Mouse (Mus musculus): ENCODE measurements around the gene Mipep. TPM values are rescaled to one million over a fixed set of nuclear protein-coding genes. Genes with fewer than 3 reads are reported as not detected.

Mipep gene
- polyA plus RNA-seq, 1 experiment from 2014 or later, result 5.6 TPM

- ATAC-seq (no peak), DNase-seq (no peak)
- Histone ChIP-seq H3K4me1 (ENCODE audit: insufficient read depth) (0 out of 2 replicates have a peak, but pooled peaks cover 5% of the 10 kb centered on the region), H3K9ac (replicated peaks) (no peak overlapping the region), H3K9me3 (ENCODE audit: low read length) (no peaks in the 10 kb centered on the region), H3K4me3 (ENCODE audit: low read depth, low read length) (no peak overlapping the region), H3K4me2 (ENCODE audit: low read depth, low read length) (no peak overlapping the region), H3K27me3 (ENCODE audit: insufficient read depth, low read length) (no peaks in the 10 kb centered on the region), H3K36me3 (replicated peaks; ENCODE audit: insufficient read depth, low read length) (peaks cover 2% of the 10 kb centered on the region), H3K27ac (ENCODE audit: low read depth) (no peak overlapping the region)
- WGBS (ENCODE audit: insufficient replicate concordance), result 87% methylated on average over 4 of the region's 4 CpGs
- TF ChIP-seq CTCF (IDR thresholded peaks at IDR 0.05; ENCODE audit: low read depth), result no peak
- no peak for TF ChIP-seq EP300 (IDR thresholded peaks at IDR 0.05; ENCODE audit: low read depth)
Observed at GRCm38 (mm10) chr14:60798721-60799120, 14.3 kb downstream of the Mipep start.

GRCm38 (mm10) chr14:60799762-60800728 lies 15.7 kb downstream of the Mipep start:
- no peaks in the 10 kb centered on the region for H3K27me3 ChIP-seq (ENCODE audit: insufficient read depth, low read length)
- DNase-seq (no peak), ATAC-seq (no peak)
- WGBS (ENCODE audit: insufficient replicate concordance), result 49% methylated on average over 9 of the region's 9 CpGs
- TF ChIP-seq EP300 (IDR thresholded peaks at IDR 0.05; ENCODE audit: low read depth) (no peak), CTCF (IDR thresholded peaks at IDR 0.05; ENCODE audit: low read depth) (peak; percentile 75)
- no peak overlapping the region for H3K4me2 ChIP-seq (ENCODE audit: low read depth, low read length)
- H3K9ac ChIP-seq (replicated peaks), result no peak overlapping the region
- H3K9me3 ChIP-seq (ENCODE audit: low read length), result no peaks in the 10 kb centered on the region
- no peak overlapping the region for H3K27ac ChIP-seq (ENCODE audit: low read depth)
- H3K4me1 ChIP-seq (ENCODE audit: insufficient read depth), result 0 out of 2 replicates have a peak, but pooled peaks cover 5% of the 10 kb centered on the region
- H3K36me3 ChIP-seq (replicated peaks; ENCODE audit: insufficient read depth, low read length), result peaks cover 2% of the 10 kb centered on the region
- H3K4me3 ChIP-seq (ENCODE audit: low read depth, low read length), result no peak overlapping the region

- WGBS (ENCODE audit: insufficient replicate concordance), result 90% methylated on average over 13 of the region's 13 CpGs
- H3K4me2 ChIP-seq (ENCODE audit: low read depth, low read length), result no peak overlapping the region
- no peak for TF ChIP-seq CTCF (IDR thresholded peaks at IDR 0.05; ENCODE audit: low read depth)
- no peak overlapping the region for H3K9ac ChIP-seq (replicated peaks)
- peaks cover 3% of the 10 kb centered on the region for H3K36me3 ChIP-seq (replicated peaks; ENCODE audit: insufficient read depth, low read length)
- DNase-seq, result no peak
- no peak for ATAC-seq
- H3K27me3 ChIP-seq (ENCODE audit: insufficient read depth, low read length), result no peaks in the 10 kb centered on the region
- no peak overlapping the region for H3K27ac ChIP-seq (ENCODE audit: low read depth)
- H3K4me1 ChIP-seq (ENCODE audit: insufficient read depth), result peaks cover 1% of the 10 kb centered on the region; the same call in 1 of the 2 replicates
- no peak overlapping the region for H3K4me3 ChIP-seq (ENCODE audit: low read depth, low read length)
- no peaks in the 10 kb centered on the region for H3K9me3 ChIP-seq (ENCODE audit: low read length)
Observed at GRCm38 (mm10) chr14:60802026-60802425, 17.7 kb downstream of the Mipep start.

- ATAC-seq, result no peak
- no peaks in the 10 kb centered on the region; the same call in 1 of the 2 replicates for H3K4me1 ChIP-seq (ENCODE audit: insufficient read depth)
- H3K27me3 ChIP-seq (ENCODE audit: insufficient read depth, low read length), result no peaks in the 10 kb centered on the region
- 86% methylated on average over 9 of the region's 9 CpGs for WGBS (ENCODE audit: insufficient replicate concordance)
- no peak for DNase-seq
- H3K4me3 ChIP-seq (ENCODE audit: low read depth, low read length), result no peak overlapping the region
- no peak overlapping the region for H3K27ac ChIP-seq (ENCODE audit: low read depth)
- peaks cover 3% of the 10 kb centered on the region; the same call in 1 of the 2 replicates for H3K36me3 ChIP-seq (replicated peaks; ENCODE audit: insufficient read depth, low read length)
- H3K9me3 ChIP-seq (ENCODE audit: low read length), result no peaks in the 10 kb centered on the region
- no peak overlapping the region for H3K9ac ChIP-seq (replicated peaks)
- no peak overlapping the region for H3K4me2 ChIP-seq (ENCODE audit: low read depth, low read length)
- TF ChIP-seq CTCF (IDR thresholded peaks at IDR 0.05; ENCODE audit: low read depth) (no peak), EP300 (IDR thresholded peaks at IDR 0.05; ENCODE audit: low read depth) (no peak)
Observed at GRCm38 (mm10) chr14:60804978-60805377, 20.6 kb downstream of the Mipep start.

GRCm38 (mm10) chr14:60805871-60806270 lies 21.5 kb downstream of the Mipep start:
- Histone ChIP-seq H3K9me3 (ENCODE audit: low read length) (no peaks in the 10 kb centered on the region), H3K4me1 (ENCODE audit: insufficient read depth) (no peaks in the 10 kb centered on the region; the same call in 1 of the 2 replicates), H3K27ac (ENCODE audit: low read depth) (no peak overlapping the region), H3K27me3 (ENCODE audit: insufficient read depth, low read length) (no peaks in the 10 kb centered on the region), H3K9ac (replicated peaks) (no peak overlapping the region), H3K4me2 (ENCODE audit: low read depth, low read length) (no peak overlapping the region), H3K36me3 (replicated peaks; ENCODE audit: insufficient read depth, low read length) (peaks cover 3% of the 10 kb centered on the region; the same call in 1 of the 2 replicates), H3K4me3 (ENCODE audit: low read depth, low read length) (no peak overlapping the region)
- ATAC-seq (no peak), DNase-seq (no peak)
- WGBS (ENCODE audit: insufficient replicate concordance), result 73% methylated on average over 1 of the region's 1 CpGs
- TF ChIP-seq CTCF (IDR thresholded peaks at IDR 0.05; ENCODE audit: low read depth) (no peak), EP300 (IDR thresholded peaks at IDR 0.05; ENCODE audit: low read depth) (no peak)

- DNase-seq (no peak), ATAC-seq (no peak)
- Histone ChIP-seq H3K27me3 (ENCODE audit: insufficient read depth, low read length) (no peaks in the 10 kb centered on the region), H3K4me1 (ENCODE audit: insufficient read depth) (no peaks in the 10 kb centered on the region; the same call in 1 of the 2 replicates), H3K9ac (replicated peaks) (no peak overlapping the region), H3K9me3 (ENCODE audit: low read length) (no peaks in the 10 kb centered on the region), H3K36me3 (replicated peaks; ENCODE audit: insufficient read depth, low read length) (peaks cover 3% of the 10 kb centered on the region; the same call in 1 of the 2 replicates), H3K4me3 (ENCODE audit: low read depth, low read length) (no peak overlapping the region), H3K4me2 (ENCODE audit: low read depth, low read length) (no peak overlapping the region), H3K27ac (ENCODE audit: low read depth) (no peak overlapping the region)
- TF ChIP-seq EP300 (IDR thresholded peaks at IDR 0.05; ENCODE audit: low read depth), result no peak
- TF ChIP-seq CTCF (IDR thresholded peaks at IDR 0.05; ENCODE audit: low read depth), result no peak
- 67% methylated on average over 11 of the region's 11 CpGs for WGBS (ENCODE audit: insufficient replicate concordance)
Observed at GRCm38 (mm10) chr14:60806891-60807344, 22.5 kb downstream of the Mipep start.
